In genomic region chr1:86442832-86443231, GRCm38 (mm10) we compare ENCODE assay signal across 8 mouse cellular contexts. TPM values are rescaled to one million over a fixed set of nuclear protein-coding genes. Genes with fewer than 3 reads are reported as not detected.
DNase-seq lines count a peak whose midpoint lies in the region; ATAC-seq and TF ChIP-seq lines count a peak whose summit lies in the region.

No protein-coding gene starts in this region.

- peak overlapping the region; percentile 62 for H3K4me3 ChIP-seq in lung, adult 2 months (replicated peaks; ENCODE audit: extremely low read depth, low read depth, low read length)
- peak overlapping the region; percentile 49 for H3K4me3 ChIP-seq in embryonic facial prominence, embryonic 12.5 days
- peak overlapping the region; percentile 48 for H3K4me3 ChIP-seq in intestine, embryonic 15.5 days (replicated peaks)
- H3K4me3 ChIP-seq in myocyte = peak overlapping the region; percentile 50

- no peaks in the 10 kb centered on the region for H3K27me3 ChIP-seq in embryonic facial prominence, embryonic 12.5 days
- no peaks in the 10 kb centered on the region for H3K27me3 ChIP-seq in intestine, embryonic 15.5 days (replicated peaks)
- no peaks in the 10 kb centered on the region for H3K27me3 ChIP-seq in myocyte (ENCODE audit: control insufficient read depth, insufficient read depth, insufficient read length)

- H3K4me2 ChIP-seq in embryonic facial prominence, embryonic 12.5 days (replicated peaks) = peak overlapping the region; percentile 79
- peak overlapping the region; percentile 92 for H3K4me2 ChIP-seq in intestine, embryonic 15.5 days (replicated peaks)
- H3K4me2 ChIP-seq in myocyte (ENCODE audit: low read depth) = peak overlapping the region; percentile 94

- no peaks in the 10 kb centered on the region for H3K36me3 ChIP-seq in embryonic facial prominence, embryonic 12.5 days
- no peaks in the 10 kb centered on the region for H3K36me3 ChIP-seq in intestine, embryonic 15.5 days
- no peaks in the 10 kb centered on the region for H3K36me3 ChIP-seq in myocyte (ENCODE audit: control insufficient read depth, insufficient read depth)

- 2% methylated on average over 24 of the region's 24 CpGs for WGBS in lung, adult 2 months
- WGBS in embryonic facial prominence, embryonic 12.5 days = 3% methylated on average over 24 of the region's 24 CpGs
- WGBS in intestine, embryonic 15.5 days = 3% methylated on average over 24 of the region's 24 CpGs

- ATAC-seq in embryonic facial prominence, embryonic 12.5 days (ENCODE audit: insufficient number of reproducible peaks, insufficient read depth, low FRiP score, low TSS enrichment) = peak; percentile 23; the same call in 1 of the 2 replicates
- ATAC-seq in intestine, embryonic 15.5 days = peak; percentile 20

- TF ChIP-seq POLR2A in lung, adult 2 months (IDR thresholded peaks at IDR 0.05; ENCODE audit: borderline replicate concordance, extremely low read depth, low read depth, low read length) = no peak
- TF ChIP-seq POLR2A in myocyte (IDR thresholded peaks at IDR 0.05; ENCODE audit: insufficient read length, low read depth) = no peak

- H3ac ChIP-seq in myocyte (ENCODE audit: control insufficient read depth, insufficient read length) = peak overlapping the region; percentile 92

- DNase-seq in lung, adult 2 months = no peak
- DNase-seq in lung, postnatal 36 days = no peak
- DNase-seq in thymus, postnatal 25 days = no peak
- DNase-seq in right cerebral cortex, postnatal 36 days (ENCODE audit: low spot score in 2 of 2) = no peak
- DNase-seq in cerebellum, postnatal 14 days = no peak

- H3K9ac ChIP-seq in embryonic facial prominence, embryonic 12.5 days = peak overlapping the region; percentile 89
- H3K9ac ChIP-seq in intestine, embryonic 15.5 days = peak overlapping the region; percentile 82

- TF ChIP-seq CTCF in lung, adult 2 months (IDR thresholded peaks at IDR 0.05; ENCODE audit: insufficient read depth, low read length) = no peak

- H3K79me2 ChIP-seq in myocyte (ENCODE audit: control insufficient read depth, insufficient read depth) = no peaks in the 10 kb centered on the region

- peak overlapping the region; percentile 100 for H3K27ac ChIP-seq in embryonic facial prominence, embryonic 12.5 days
- H3K27ac ChIP-seq in intestine, embryonic 15.5 days = peak overlapping the region; percentile 99

- no peaks in the 10 kb centered on the region for H3K9me3 ChIP-seq in embryonic facial prominence, embryonic 12.5 days
- H3K9me3 ChIP-seq in intestine, embryonic 15.5 days = no peaks in the 10 kb centered on the region

- H3K4me1 ChIP-seq in lung, adult 2 months (ENCODE audit: control insufficient read depth, insufficient read depth, low read length) = peaks cover 11% of the 10 kb centered on the region
- H3K4me1 ChIP-seq in embryonic facial prominence, embryonic 12.5 days = peaks cover 35% of the 10 kb centered on the region
- peaks cover 43% of the 10 kb centered on the region for H3K4me1 ChIP-seq in intestine, embryonic 15.5 days (replicated peaks)

TF ChIP-seq in myocyte, 11 proteins besides CTCF, POLR2A, EP300 and RAD21:
- peak; percentile 83 for TF ChIP-seq CEBPB (IDR thresholded peaks at IDR 0.05; ENCODE audit: insufficient read depth, poor library complexity, severe bottlenecking)
- TF ChIP-seq SRF (IDR thresholded peaks at IDR 0.05; ENCODE audit: control insufficient read depth, insufficient read length, low read depth) = no peak
- peak in 1 of 3 experiments; percentile 60 for TF ChIP-seq MYOG (IDR thresholded peaks at IDR 0.05; ENCODE audit: control insufficient read depth in 1 of 3, insufficient read depth in 1 of 3, insufficient read length in 2 of 3, low read depth in 2 of 3)
- no peak for TF ChIP-seq E2F4 (IDR thresholded peaks at IDR 0.05; ENCODE audit: insufficient read depth)
- no peak for TF ChIP-seq MAX (IDR thresholded peaks at IDR 0.05; ENCODE audit: low read depth)
- no peak for TF ChIP-seq USF1 (IDR thresholded peaks at IDR 0.05; ENCODE audit: low read depth)
- no peak for TF ChIP-seq REST (IDR thresholded peaks at IDR 0.05; ENCODE audit: insufficient read depth, insufficient read length)
- no peak for TF ChIP-seq TCF12 (IDR thresholded peaks at IDR 0.05; ENCODE audit: insufficient read depth, poor library complexity, severe bottlenecking)
- peak; percentile 54 for TF ChIP-seq POLR2AphosphoS2 (IDR thresholded peaks at IDR 0.05; ENCODE audit: insufficient read length, low read depth)
- TF ChIP-seq TCF3 (IDR thresholded peaks at IDR 0.05; ENCODE audit: insufficient read length, low read depth) = no peak
- TF ChIP-seq MYOD1 (IDR thresholded peaks at IDR 0.05; ENCODE audit: control insufficient read depth in 1 of 3, insufficient read length in 2 of 3, low read depth in 2 of 3) = peak in 1 of 3 experiments; percentile 71

RNA-seq across cellular contexts. Expression of gene Tex44, which starts 16.7 kb away (rescaled TPM):
- 0.11 and 0.12 TPM in 2 replicates for polyA plus RNA-seq in lung, adult 2 months (2012; rRNA removed)
- polyA plus RNA-seq in embryonic facial prominence, embryonic 12.5 days (2016; fragmentation: Nextera tagmentation; extraction: Ambion mirVana) = not detected in 2 replicates
- polyA plus RNA-seq in intestine, embryonic 15.5 days (2015; fragmentation: Nextera tagmentation; extraction: Ambion mirVana) = not detected in 2 replicates
- not detected for polyA plus RNA-seq in myocyte (2012; fragmentation: generic; extraction: Trizol)

RNA-seq across cellular contexts. Expression of gene Nmur1, which starts 16.8 kb away (rescaled TPM):
- 2.9 TPM in 2 replicates for polyA plus RNA-seq in lung, adult 2 months (2012; rRNA removed)
- polyA plus RNA-seq in embryonic facial prominence, embryonic 12.5 days (2016; fragmentation: Nextera tagmentation; extraction: Ambion mirVana) = not detected in 2 replicates
- polyA plus RNA-seq in intestine, embryonic 15.5 days (2015; fragmentation: Nextera tagmentation; extraction: Ambion mirVana) = 0.27 and 0.36 TPM in 2 replicates
- not detected for polyA plus RNA-seq in myocyte (2012; fragmentation: generic; extraction: Trizol)
